Comparison of ENCODE assay signal across 16 mouse cellular contexts in the genomic region with DNA sequence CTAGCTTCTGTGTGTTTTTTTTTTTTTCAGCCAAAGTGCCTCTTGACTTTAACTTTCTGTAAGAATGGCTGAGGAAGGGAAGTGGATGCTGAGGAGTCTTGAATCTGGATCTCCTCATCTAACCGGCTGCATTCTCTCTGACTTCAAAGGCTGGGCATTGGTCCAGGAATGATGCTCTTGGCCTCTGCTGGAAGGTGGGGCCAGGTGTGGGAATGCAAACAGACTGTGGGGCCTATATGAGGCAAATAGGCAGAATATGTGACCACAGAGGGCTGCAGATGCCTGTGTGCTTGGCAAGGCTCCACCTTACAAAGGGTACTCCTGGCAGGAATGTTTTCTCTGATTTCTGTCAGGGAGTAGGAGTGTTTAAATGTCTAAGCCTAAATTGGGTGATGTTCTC. TPM values are rescaled to one million over a fixed set of nuclear protein-coding genes. Genes with fewer than 3 reads are reported as not detected.
A peak's percentile ranks its signal among the peaks of the same experiment; 100 is the strongest.
DNase-seq lines count a peak whose midpoint lies in the region; ATAC-seq lines count a peak whose summit lies in the region.
"Had no signal": no experiment of that assay in that cellular context is flagged by ENCODE, and none has a peak within 500 bp of the region (broad histone marks: within the 10 kb centered on the region; RNA-seq: fewer than 3 reads in every experiment).

No protein-coding gene starts in this region.

- DNase-seq in cerebellum, postnatal 10 days: peak; percentile 18
- peak; percentile 1 for DNase-seq in retina, postnatal 1 day
- DNase-seq in retina, embryonic 14.5 days (ENCODE audit: low spot score): no peak
- DNase-seq in left cerebral cortex, adult 9 months (ENCODE audit: low spot score in 2 of 2): no peak
- DNase-seq: cerebellum, adult 11 months; heart, adult 2 months; thymus, postnatal 4 days had no signal

- no peak overlapping the region for H3K4me2 ChIP-seq in lung, embryonic 15.5 days
- H3K4me2 ChIP-seq in stomach, embryonic 16.5 days (ENCODE audit: low read depth, low read length): no peak overlapping the region
- H3K4me2 ChIP-seq in heart, embryonic 11.5 days: no peak overlapping the region
- H3K4me2 ChIP-seq: forebrain, embryonic 15.5 days; hindbrain, embryonic 15.5 days; midbrain, embryonic 12.5 days had no signal

- 18% methylated on average over 1 of the region's 1 CpGs for WGBS in lung, embryonic 15.5 days
- WGBS in stomach, embryonic 16.5 days: 27% methylated on average over 1 of the region's 1 CpGs
- 41% methylated on average over 1 of the region's 1 CpGs for WGBS in heart, embryonic 11.5 days (ENCODE audit: insufficient replicate concordance)

- H3K27ac ChIP-seq in lung, embryonic 15.5 days: peak overlapping the region; percentile 67; the same call in 1 of the 2 replicates
- no peak overlapping the region for H3K27ac ChIP-seq in stomach, embryonic 16.5 days (ENCODE audit: low read length)
- no peak overlapping the region for H3K27ac ChIP-seq in heart, embryonic 11.5 days (ENCODE audit: low read depth, low read length)
- H3K27ac ChIP-seq: forebrain, embryonic 15.5 days; heart, adult 2 months; hindbrain, embryonic 15.5 days; macrophage; midbrain, embryonic 12.5 days had no signal

- ATAC-seq in cerebellum, adult (ENCODE audit: insufficient number of reproducible peaks, low FRiP score, low TSS enrichment): no peak
- ATAC-seq in lung, embryonic 15.5 days (ENCODE audit: borderline replicate concordance, extremely low read depth, low FRiP score, low TSS enrichment): peak; percentile 78; the same call in 1 of the 2 replicates
- peak; percentile 33; the same call in 1 of the 2 replicates for ATAC-seq in stomach, embryonic 16.5 days (ENCODE audit: insufficient read depth, low FRiP score)
- no peak for ATAC-seq in heart, embryonic 11.5 days (replicated peaks; ENCODE audit: insufficient number of reproducible peaks, low FRiP score, low TSS enrichment)
- ATAC-seq: forebrain, embryonic 15.5 days had no signal

- H3K4me3 ChIP-seq in lung, embryonic 15.5 days: no peak overlapping the region
- H3K4me3 ChIP-seq in stomach, embryonic 16.5 days (replicated peaks; ENCODE audit: low read length): no peak overlapping the region
- no peak overlapping the region for H3K4me3 ChIP-seq in heart, embryonic 11.5 days (ENCODE audit: low read depth, low read length)
- H3K4me3 ChIP-seq: forebrain, embryonic 15.5 days; heart, adult 2 months; hindbrain, embryonic 15.5 days; midbrain, embryonic 12.5 days; myocyte had no signal

- H3K9ac ChIP-seq in lung, embryonic 15.5 days: no peak overlapping the region
- H3K9ac ChIP-seq in stomach, embryonic 16.5 days (ENCODE audit: low read length): no peak overlapping the region
- no peak overlapping the region for H3K9ac ChIP-seq in heart, embryonic 11.5 days (ENCODE audit: low read depth, low read length)
- H3K9ac ChIP-seq: forebrain, embryonic 15.5 days; hindbrain, embryonic 15.5 days; midbrain, embryonic 12.5 days had no signal

- H3K9me3 ChIP-seq in lung, embryonic 15.5 days: no peaks in the 10 kb centered on the region
- H3K9me3 ChIP-seq in stomach, embryonic 16.5 days (replicated peaks; ENCODE audit: control insufficient read depth, low read length): no peaks in the 10 kb centered on the region
- H3K9me3 ChIP-seq in heart, embryonic 11.5 days (replicated peaks; ENCODE audit: control insufficient read depth, low read length): no peaks in the 10 kb centered on the region
- H3K9me3 ChIP-seq: forebrain, embryonic 15.5 days; hindbrain, embryonic 15.5 days; midbrain, embryonic 12.5 days had no signal

- H3K27me3 ChIP-seq in lung, embryonic 15.5 days: no peaks in the 10 kb centered on the region
- H3K27me3 ChIP-seq in stomach, embryonic 16.5 days (ENCODE audit: control insufficient read depth, insufficient read depth, low read length): no peaks in the 10 kb centered on the region
- no peaks in the 10 kb centered on the region for H3K27me3 ChIP-seq in heart, embryonic 11.5 days (ENCODE audit: control insufficient read depth, insufficient read depth, low read length)
- H3K27me3 ChIP-seq: forebrain, embryonic 15.5 days; hindbrain, embryonic 15.5 days; midbrain, embryonic 12.5 days had no signal

- no peaks in the 10 kb centered on the region for H3K36me3 ChIP-seq in lung, embryonic 15.5 days
- H3K36me3 ChIP-seq in stomach, embryonic 16.5 days (ENCODE audit: control insufficient read depth, insufficient read depth, low read length): no peaks in the 10 kb centered on the region
- H3K36me3 ChIP-seq in heart, embryonic 11.5 days (ENCODE audit: control insufficient read depth, insufficient read depth, low read length): no peaks in the 10 kb centered on the region
- H3K36me3 ChIP-seq: forebrain, embryonic 15.5 days; hindbrain, embryonic 15.5 days; midbrain, embryonic 12.5 days had no signal

- peaks cover 4% of the 10 kb centered on the region; the same call in 1 of the 2 replicates for H3K4me1 ChIP-seq in lung, embryonic 15.5 days
- no peaks in the 10 kb centered on the region; the same call in 1 of the 2 replicates for H3K4me1 ChIP-seq in stomach, embryonic 16.5 days (ENCODE audit: control insufficient read depth, insufficient read depth, low read length)
- no peaks in the 10 kb centered on the region for H3K4me1 ChIP-seq in heart, embryonic 11.5 days (ENCODE audit: control insufficient read depth, insufficient read depth, low read length)
- H3K4me1 ChIP-seq: forebrain, embryonic 15.5 days; hindbrain, embryonic 15.5 days; midbrain, embryonic 12.5 days had no signal

RNA-seq across cellular contexts. Expression of a gene that starts 46.8 kb away (rescaled TPM):
- polyA plus RNA-seq in lung, embryonic 15.5 days (2015; fragmentation: Nextera tagmentation; extraction: Ambion mirVana): 7.0 and 7.6 TPM in 2 replicates
- polyA plus RNA-seq in stomach, embryonic 16.5 days (2015; fragmentation: Nextera tagmentation; extraction: Ambion mirVana): 3.0 TPM in 2 replicates
- 5.2 and 6.5 TPM in 2 replicates for polyA plus RNA-seq in heart, embryonic 11.5 days (2014; fragmentation: Nextera tagmentation; extraction: Ambion mirVana)

Comparison
In these comparisons a context has a peak if more than half of its experiments do, and no peak if none do; other contexts are left out.
1. DNase-seq: peak in cerebellum, postnatal 10 days (2 of 2) and retina, postnatal 1 day (single experiment); none in retina, embryonic 14.5 days (single experiment) and left cerebral cortex, adult 9 months (0 of 2).
2. ATAC-seq: peak in lung, embryonic 15.5 days (single experiment) and stomach, embryonic 16.5 days (single experiment); none in cerebellum, adult (single experiment) and heart, embryonic 11.5 days (single experiment).